Mouse (Mus musculus): ENCODE data around the gene Idnk. TPM values are rescaled to one million over a fixed set of nuclear protein-coding genes. Genes with fewer than 3 reads are reported as not detected.

Idnk gene
- 44.7 and 45.9 TPM in 2 replicates for total RNA-seq (2014; fragmentation: Nextera tagmentation)
- total RNA-seq (2017): 41.6 and 44.6 TPM in 2 replicates

GRCm38 (mm10) chr13:58157447-58158098, at the start of gene Idnk:
Idnk (plus strand) TSS chr13:58157649.
- ATAC-seq (replicated peaks; ENCODE audit: poor library complexity, severe bottlenecking): peak; percentile 84

DNA sequence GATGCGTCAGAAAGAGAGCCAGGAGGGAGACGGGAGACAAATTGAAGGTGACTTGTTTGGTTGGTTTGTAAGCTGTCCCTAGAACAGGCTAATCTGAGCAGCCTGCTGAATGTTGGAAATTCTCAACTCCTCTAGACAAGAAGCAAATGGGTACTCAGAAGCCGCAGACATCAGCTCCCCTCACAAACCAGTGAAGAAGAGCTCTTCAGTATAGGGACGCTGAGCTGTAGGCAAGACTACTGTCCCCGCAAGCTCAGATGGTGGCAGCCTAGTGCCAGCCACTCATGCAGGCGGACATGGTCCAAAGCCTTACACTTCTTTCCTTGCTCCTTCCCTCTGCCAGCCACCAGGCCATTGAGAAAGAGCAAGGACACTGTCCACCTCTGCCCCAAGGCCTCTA, 46.1 kb upstream of the Idnk start:
- ATAC-seq (replicated peaks; ENCODE audit: poor library complexity, severe bottlenecking): no peak

DNA sequence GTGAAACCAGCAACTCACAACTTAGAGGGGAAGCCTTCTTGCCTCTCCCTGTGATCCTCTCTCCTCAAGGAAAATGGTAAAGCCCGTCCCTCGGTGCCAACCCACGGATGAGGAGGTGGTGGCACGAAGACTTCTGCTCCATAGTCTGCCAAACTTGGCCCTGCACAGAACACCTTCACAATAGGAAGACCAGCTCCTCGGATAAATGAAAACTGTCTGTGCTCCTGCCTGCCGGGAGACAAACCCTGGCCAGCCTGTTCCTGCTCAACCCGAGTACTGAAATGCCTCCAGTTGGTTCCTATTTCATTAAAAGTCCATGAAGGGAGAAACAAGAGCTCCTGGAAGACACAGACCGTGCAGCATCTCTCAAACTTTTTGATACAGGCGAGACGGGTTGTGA, 45.3 kb upstream of the Idnk start:
- no peak for ATAC-seq (replicated peaks; ENCODE audit: poor library complexity, severe bottlenecking)

GRCm38 (mm10) chr13:58112601-58113041, 44.8 kb upstream of the Idnk start:
- ATAC-seq (replicated peaks; ENCODE audit: poor library complexity, severe bottlenecking): no peak

GRCm38 (mm10) chr13:58113061-58113900, 44.2 kb upstream of the Idnk start, which contains the start of gene Klhl3:
Klhl3 (minus strand) TSS chr13:58113592.
- ATAC-seq (replicated peaks; ENCODE audit: poor library complexity, severe bottlenecking): peak; percentile 43

- ATAC-seq (replicated peaks; ENCODE audit: poor library complexity, severe bottlenecking): peak; percentile 70
Observed at GRCm38 (mm10) chr13:58115227-58115626, 42.2 kb upstream of the Idnk start.

DNA sequence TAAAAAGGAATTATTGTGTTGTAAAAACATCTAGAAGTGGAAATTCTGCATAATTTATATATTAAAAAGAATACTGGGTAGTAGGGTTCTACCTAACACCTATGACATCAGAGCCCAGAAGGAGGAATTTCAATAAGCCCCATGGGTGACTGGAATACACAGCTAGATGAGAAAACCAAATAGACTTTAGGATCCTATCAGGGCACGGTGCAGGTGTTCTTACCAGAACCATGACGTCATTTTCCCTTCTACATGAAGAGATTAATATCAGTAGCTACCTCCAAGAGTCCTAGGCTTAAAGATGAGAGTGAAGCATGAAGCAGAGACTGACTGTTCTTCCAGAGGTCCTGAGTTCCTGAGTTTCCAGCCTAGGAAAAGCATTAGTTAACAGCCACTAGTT, 40.6 kb upstream of the Idnk start:
- no peak for ATAC-seq (replicated peaks; ENCODE audit: poor library complexity, severe bottlenecking)

- ATAC-seq (replicated peaks; ENCODE audit: poor library complexity, severe bottlenecking): peak; percentile 21
Observed at GRCm38 (mm10) chr13:58117318-58118017, 40.0 kb upstream of the Idnk start.

GRCm38 (mm10) chr13:58122786-58123297, 34.6 kb upstream of the Idnk start:
- no peak for ATAC-seq (replicated peaks; ENCODE audit: poor library complexity, severe bottlenecking)

GRCm38 (mm10) chr13:58123381-58123780, 34.1 kb upstream of the Idnk start:
- ATAC-seq (replicated peaks; ENCODE audit: poor library complexity, severe bottlenecking): no peak

GRCm38 (mm10) chr13:58124278-58124677, 33.2 kb upstream of the Idnk start:
- no peak for ATAC-seq (replicated peaks; ENCODE audit: poor library complexity, severe bottlenecking)

- ATAC-seq (replicated peaks; ENCODE audit: poor library complexity, severe bottlenecking): no peak
Observed at GRCm38 (mm10) chr13:58124989-58125388, 32.5 kb upstream of the Idnk start.

- no peak for ATAC-seq (replicated peaks; ENCODE audit: poor library complexity, severe bottlenecking)
Observed at GRCm38 (mm10) chr13:58126126-58126525, 31.3 kb upstream of the Idnk start.

DNA sequence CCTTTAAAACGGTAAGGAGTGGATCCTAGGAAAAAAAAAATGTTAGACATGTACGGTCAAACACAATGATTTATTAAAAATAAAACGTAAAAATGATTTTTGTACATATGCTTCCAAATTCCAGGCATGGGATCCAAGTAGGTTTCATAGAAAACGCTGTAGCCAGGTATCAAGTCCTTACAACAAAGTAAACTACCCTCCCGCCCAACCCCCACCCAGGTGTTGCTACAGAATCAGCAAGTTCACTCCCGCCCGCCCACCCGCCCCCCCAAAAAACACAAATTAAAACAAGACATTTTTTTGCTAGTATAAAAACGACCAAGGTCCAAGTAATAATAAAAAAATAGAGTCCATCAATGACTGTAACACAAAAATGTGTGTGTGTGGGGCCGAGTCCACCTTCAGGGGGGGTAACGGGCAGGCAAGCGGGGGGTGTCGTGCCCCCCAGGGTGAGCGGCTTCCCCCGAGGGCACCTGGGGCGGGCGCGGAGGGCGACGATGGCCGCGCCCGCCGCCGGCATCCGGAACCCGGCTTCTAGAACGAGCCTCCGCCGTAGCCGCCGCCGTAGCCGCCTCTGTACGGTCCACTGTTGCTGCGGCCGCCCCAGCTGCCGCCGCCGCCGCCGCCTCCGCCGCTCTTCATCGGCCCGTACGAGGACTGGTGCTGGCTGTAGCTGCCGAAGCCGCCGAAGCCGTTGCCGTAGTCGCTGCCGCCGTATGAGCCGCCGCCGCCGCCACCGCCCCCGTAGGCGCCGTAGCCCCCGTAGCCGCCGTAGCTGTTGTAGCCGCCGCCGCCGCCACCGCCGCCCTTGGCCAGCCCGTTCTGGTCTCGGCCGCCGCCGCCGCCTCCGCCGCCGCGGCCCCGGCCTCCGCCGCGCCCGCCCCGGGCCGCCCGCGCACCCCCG, 30.3 kb upstream of the Idnk start:
- ATAC-seq (replicated peaks; ENCODE audit: poor library complexity, severe bottlenecking): no peak

DNA sequence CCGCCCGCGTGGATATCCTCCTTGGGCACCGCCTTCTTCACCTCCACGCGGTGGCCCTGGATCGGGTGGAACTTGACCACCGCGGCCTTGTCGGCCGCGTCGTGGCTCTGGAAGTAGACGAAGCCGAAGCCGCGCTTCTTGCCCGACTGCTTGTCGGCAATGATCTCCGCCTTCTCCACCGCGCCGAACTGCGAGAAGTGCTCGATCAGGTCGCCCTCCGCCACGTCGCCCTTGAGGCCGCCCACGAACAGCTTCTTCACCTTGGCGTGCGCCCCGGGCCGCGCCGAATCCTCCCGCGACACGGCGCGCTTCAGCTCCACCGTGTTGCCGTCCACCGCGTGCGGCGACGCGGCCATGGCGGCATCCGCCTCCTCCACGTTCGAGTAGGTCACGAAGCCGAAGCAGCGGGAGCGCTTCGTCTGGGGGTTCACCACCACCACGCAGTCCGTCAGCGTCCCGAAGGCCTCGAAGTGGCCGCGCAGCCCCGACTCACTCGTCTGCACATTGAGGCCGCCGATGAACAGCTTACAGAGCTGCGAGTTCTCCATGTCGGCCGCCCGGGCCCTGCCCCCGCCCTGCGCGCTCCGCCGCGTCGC, 29.6 kb upstream of the Idnk start:
- ATAC-seq (replicated peaks; ENCODE audit: poor library complexity, severe bottlenecking): 0 out of 2 replicates have a peak, but pooled peaks have one; percentile 2

GRCm38 (mm10) chr13:58128396-58128767, 29.1 kb upstream of the Idnk start, which contains the start of gene Hnrnpa0:
Hnrnpa0 (minus strand) TSS chr13:58128556.
- ATAC-seq (replicated peaks; ENCODE audit: poor library complexity, severe bottlenecking): peak; percentile 71

DNA sequence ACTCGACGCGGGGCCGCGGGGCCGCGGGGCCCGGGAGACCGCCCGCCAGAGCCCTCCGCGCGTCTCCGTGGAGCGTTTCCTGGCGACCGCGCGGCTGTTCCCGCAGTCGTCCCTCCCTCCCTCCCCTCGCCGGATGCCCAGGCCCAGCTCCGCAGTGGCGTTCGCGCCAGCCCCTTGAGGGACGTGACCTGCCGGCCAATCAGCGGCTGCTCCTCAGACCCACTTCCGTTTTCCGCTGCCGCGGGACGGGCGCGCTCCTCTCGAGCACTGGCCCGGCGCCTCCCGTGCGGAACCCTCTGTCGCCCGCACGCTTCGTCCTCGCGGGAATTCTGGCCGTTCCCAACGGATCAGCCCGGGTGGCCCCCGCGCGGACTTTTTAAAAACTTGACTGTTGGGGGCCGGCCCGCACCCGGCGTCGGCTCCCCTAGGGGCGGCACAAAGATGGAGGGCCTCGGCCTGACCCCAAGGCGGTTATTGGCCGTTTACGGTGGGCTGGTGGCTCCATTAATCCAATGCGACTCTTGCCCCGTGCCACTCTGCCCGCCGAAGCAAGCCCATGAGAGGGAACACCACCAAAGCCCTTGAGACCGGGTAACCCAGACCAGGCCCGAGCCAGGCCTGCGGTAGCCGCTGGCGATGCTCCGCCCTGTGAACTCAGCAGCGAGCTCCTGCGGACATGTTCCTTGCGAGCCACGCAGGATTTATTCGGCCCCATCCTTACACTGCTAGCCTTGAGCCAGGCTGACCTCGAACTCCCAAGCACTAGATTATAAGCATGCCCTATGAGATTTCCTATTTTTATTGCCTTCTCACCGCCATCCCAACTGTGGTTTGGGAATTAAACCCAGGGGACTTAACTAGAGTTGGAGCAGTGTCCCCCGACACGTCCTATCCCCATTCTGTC, 28.4 kb upstream of the Idnk start:
- peak; percentile 77 for ATAC-seq (replicated peaks; ENCODE audit: poor library complexity, severe bottlenecking)

DNA sequence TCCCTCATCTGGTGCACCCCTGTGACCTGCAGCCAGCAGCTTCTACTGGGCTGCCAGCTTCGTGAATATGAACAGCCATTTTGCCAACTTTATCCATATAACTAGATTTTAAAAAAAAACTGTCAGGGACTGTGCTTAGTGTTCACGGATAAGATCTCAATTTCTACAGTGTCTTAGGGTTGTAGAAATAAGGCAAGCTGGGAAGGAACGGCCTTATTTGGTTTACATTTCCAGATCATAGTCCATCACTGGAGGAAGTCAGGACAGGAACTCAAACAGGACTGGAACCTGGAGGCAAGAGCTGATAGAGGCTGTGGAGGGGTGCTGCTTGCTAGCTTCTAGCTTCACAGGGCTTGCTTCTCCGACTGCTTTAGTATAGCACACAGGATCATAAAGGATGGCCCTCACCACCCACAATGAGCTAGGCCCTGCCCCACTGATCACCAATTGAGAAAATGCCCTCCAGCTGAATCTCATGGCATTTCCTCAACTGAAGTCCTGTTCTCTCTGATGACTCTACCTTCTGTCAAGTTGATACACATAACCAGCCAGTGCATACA, 27.7 kb upstream of the Idnk start:
- no peak for ATAC-seq (replicated peaks; ENCODE audit: poor library complexity, severe bottlenecking)
